Mouse (Mus musculus): ENCODE measurements at regions not wholly inside any gene's neighbourhood (a gene's known extent, or its start where the extent isn't known, plus 50 kb on each side); places are given as distances from the start of the nearest gene placed in this dataset.
"Not testable (repeated sequence)": the region's sequence is repeated elsewhere in the genome, so short reads cannot be mapped to it uniquely, and the experiment has no call there.

- peak; percentile 38 for ATAC-seq
These were observed 237.1 kb downstream of the Gm5426 start for GRCm38 (mm10) chr10:96373481-96373880.

GRCm38 (mm10) chr10:96374293-96375069 is 238.1 kb downstream of the Gm5426 start:
- ATAC-seq = peak; percentile 21

GRCm38 (mm10) chr10:96375070-96375447 is 238.7 kb downstream of the Gm5426 start:
- no peak for ATAC-seq

GRCm38 (mm10) chr10:96377549-96377948 is 239.3 kb upstream of the Btg1 start:
- no peak for ATAC-seq

- no peak for ATAC-seq
These were observed 237.6 kb upstream of the Btg1 start for GRCm38 (mm10) chr10:96379016-96379771.

- ATAC-seq = no peak
These were observed 235.1 kb upstream of the Btg1 start for GRCm38 (mm10) chr10:96381664-96382063.

GRCm38 (mm10) chr10:96391748-96392147 is 225.1 kb upstream of the Btg1 start:
- peak; percentile 83 for ATAC-seq

GRCm38 (mm10) chr10:96392836-96393235 is 224.0 kb upstream of the Btg1 start:
- peak; percentile 54 for ATAC-seq

GRCm38 (mm10) chr10:96394210-96394609 is 222.6 kb upstream of the Btg1 start:
- no peak for ATAC-seq

GRCm38 (mm10) chr10:96395017-96395416 is 221.8 kb upstream of the Btg1 start:
- ATAC-seq = no peak

- ATAC-seq = peak; percentile 1
These were observed 218.8 kb upstream of the Btg1 start for GRCm38 (mm10) chr10:96397931-96398561.

- ATAC-seq = peak; percentile 60
These were observed 218.1 kb upstream of the Btg1 start for GRCm38 (mm10) chr10:96398562-96399288.

- ATAC-seq = no peak
These were observed 217.0 kb upstream of the Btg1 start for GRCm38 (mm10) chr10:96399636-96400400.

- peak; percentile 88 for ATAC-seq
These were observed 216.0 kb upstream of the Btg1 start for GRCm38 (mm10) chr10:96400793-96401192.

GRCm38 (mm10) chr10:96406306-96406705 is 210.5 kb upstream of the Btg1 start:
- no peak for ATAC-seq

- peak; percentile 61 for ATAC-seq
These were observed 209.0 kb upstream of the Btg1 start for GRCm38 (mm10) chr10:96407846-96408245.

- no peak for ATAC-seq
These were observed 208.6 kb upstream of the Btg1 start for GRCm38 (mm10) chr10:96408250-96408649.

- ATAC-seq = peak; percentile 73
These were observed 206.8 kb upstream of the Btg1 start for GRCm38 (mm10) chr10:96410028-96410427.

GRCm38 (mm10) chr10:96414807-96415206 is 202.0 kb upstream of the Btg1 start:
- ATAC-seq = no peak

- ATAC-seq = not testable (repeated sequence)
These were observed 195.3 kb upstream of the Btg1 start for GRCm38 (mm10) chr10:96421506-96421905.

GRCm38 (mm10) chr10:96427407-96427806 is 189.4 kb upstream of the Btg1 start:
- ATAC-seq = no peak

- no peak for ATAC-seq
These were observed 186.7 kb upstream of the Btg1 start for GRCm38 (mm10) chr10:96430142-96430541.
